Mouse (Mus musculus) liver, adult (tissue): Measurements from ENCODE around the gene Mtss1l.

Source experiments
- GATA4 ChIP-seq: IDR thresholded peaks from 2 replicates; pipeline ENCODE4 v1.6.1; 2014; ENCODE audit warnings: mild to moderate bottlenecking, low read length; ENCODE audit not compliant: insufficient replicate concordance

The Mtss1l gene

GRCm38 (mm10) chr8:110720685-110721598 is at the start of gene Mtss1l:
Gene Mtss1l, plus strand, starts transcription at chr8:110721476.
- TF ChIP-seq GATA4, result no peak

- peak; percentile 55; the same call in 1 of the 2 replicates for TF ChIP-seq GATA4
These were observed 49.1 kb upstream of the Mtss1l start for GRCm38 (mm10) chr8:110672133-110672532.

GRCm38 (mm10) chr8:110673168-110673567 is 48.1 kb upstream of the Mtss1l start:
- peak; percentile 37; the same call in 1 of the 2 replicates for TF ChIP-seq GATA4

GRCm38 (mm10) chr8:110674589-110674988 is 46.7 kb upstream of the Mtss1l start:
- TF ChIP-seq GATA4, result no peak

- TF ChIP-seq GATA4, result no peak
These were observed 44.6 kb upstream of the Mtss1l start for GRCm38 (mm10) chr8:110676702-110677101.

GRCm38 (mm10) chr8:110677174-110677660 is 44.1 kb upstream of the Mtss1l start:
- no peak for TF ChIP-seq GATA4

- TF ChIP-seq GATA4, result no peak
These were observed 42.3 kb upstream of the Mtss1l start for GRCm38 (mm10) chr8:110678989-110679388.

GRCm38 (mm10) chr8:110687726-110688125 is 33.5 kb upstream of the Mtss1l start:
- TF ChIP-seq GATA4, result peak; percentile 78

GRCm38 (mm10) chr8:110689961-110690360 is 31.3 kb upstream of the Mtss1l start:
- TF ChIP-seq GATA4, result peak; percentile 97; the same call in 1 of the 2 replicates

- no peak for TF ChIP-seq GATA4
These were observed 27.1 kb upstream of the Mtss1l start for GRCm38 (mm10) chr8:110694226-110694625.

GRCm38 (mm10) chr8:110694826-110695225 is 26.4 kb upstream of the Mtss1l start:
- TF ChIP-seq GATA4, result no peak

- TF ChIP-seq GATA4, result no peak
These were observed 25.8 kb upstream of the Mtss1l start for GRCm38 (mm10) chr8:110695431-110695830.

- no peak for TF ChIP-seq GATA4
These were observed 25.2 kb upstream of the Mtss1l start for GRCm38 (mm10) chr8:110696051-110696450.

GRCm38 (mm10) chr8:110697571-110697970 is 23.7 kb upstream of the Mtss1l start:
- TF ChIP-seq GATA4, result no peak

GRCm38 (mm10) chr8:110698098-110698497 is 23.2 kb upstream of the Mtss1l start:
- TF ChIP-seq GATA4, result no peak

- no peak for TF ChIP-seq GATA4
These were observed 21.8 kb upstream of the Mtss1l start for GRCm38 (mm10) chr8:110699501-110699900.

GRCm38 (mm10) chr8:110700561-110700960 is 20.7 kb upstream of the Mtss1l start:
- no peak for TF ChIP-seq GATA4
